Mouse (Mus musculus): ENCODE data around the gene Dlgap5.
A peak's percentile ranks its signal among the peaks of the same experiment; 100 is the strongest.

Gene Dlgap5

DNA sequence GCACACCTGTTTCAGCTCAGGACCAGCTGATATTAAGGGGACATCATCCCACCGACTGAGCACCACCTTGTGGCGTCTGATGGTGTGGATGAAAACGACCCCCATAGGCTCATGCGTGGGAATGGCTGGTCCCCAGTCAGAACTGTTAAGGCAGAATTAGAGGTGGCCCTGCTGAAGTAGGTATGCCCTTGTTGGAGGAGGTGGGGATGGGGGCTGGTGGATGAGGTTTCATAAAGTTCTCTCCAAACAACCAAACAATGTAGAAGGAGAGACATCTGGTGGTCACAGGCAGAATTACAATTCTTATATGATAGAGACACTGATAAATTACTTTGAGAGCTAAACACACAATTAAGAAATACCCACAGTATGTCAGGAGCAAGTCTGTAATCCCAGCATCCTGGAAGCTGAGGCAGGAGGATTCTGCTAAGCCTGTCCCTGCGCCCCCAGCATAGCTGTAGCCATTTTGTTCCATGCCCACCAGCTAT is 22.0 kb downstream of the Dlgap5 start:
- no peak for DNase-seq (ENCODE audit: low read depth in 1 of 2, low spot score in 2 of 2)

GRCm38 (mm10) chr14:47395462-47396026 is 22.7 kb downstream of the Dlgap5 start:
- no peak for DNase-seq (ENCODE audit: low read depth in 1 of 2, low spot score in 2 of 2)

GRCm38 (mm10) chr14:47395007-47395406 is 23.2 kb downstream of the Dlgap5 start:
- no peak for DNase-seq (ENCODE audit: low read depth in 1 of 2, low spot score in 2 of 2)

- DNase-seq (ENCODE audit: low read depth in 1 of 2, low spot score in 2 of 2), result no peak
Measured at GRCm38 (mm10) chr14:47393354-47394094, 24.7 kb downstream of the Dlgap5 start.

DNA sequence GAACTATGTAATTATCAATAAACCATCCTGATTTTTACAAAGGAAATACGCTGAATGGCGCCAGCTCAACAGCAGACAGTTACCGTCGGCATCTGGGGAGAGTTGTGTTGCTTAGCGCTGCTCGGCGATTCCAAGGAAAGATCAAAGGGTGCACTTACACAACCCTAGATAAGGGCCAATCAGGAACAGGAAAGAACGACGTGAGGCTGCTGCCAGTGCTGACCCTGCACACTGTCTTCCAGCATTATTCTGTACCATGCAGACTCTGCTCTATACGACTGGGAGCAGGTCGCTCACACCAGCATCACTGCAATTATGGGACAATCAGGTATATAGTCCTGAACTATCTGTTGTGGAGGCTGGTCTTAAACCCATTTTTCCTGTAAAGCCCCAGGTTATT is 32.1 kb downstream of the Dlgap5 start:
- DNase-seq (ENCODE audit: low read depth in 1 of 2, low spot score in 2 of 2), result no peak

GRCm38 (mm10) chr14:47384653-47385052 is 33.6 kb downstream of the Dlgap5 start:
- no peak for DNase-seq (ENCODE audit: low read depth in 1 of 2, low spot score in 2 of 2)

DNA sequence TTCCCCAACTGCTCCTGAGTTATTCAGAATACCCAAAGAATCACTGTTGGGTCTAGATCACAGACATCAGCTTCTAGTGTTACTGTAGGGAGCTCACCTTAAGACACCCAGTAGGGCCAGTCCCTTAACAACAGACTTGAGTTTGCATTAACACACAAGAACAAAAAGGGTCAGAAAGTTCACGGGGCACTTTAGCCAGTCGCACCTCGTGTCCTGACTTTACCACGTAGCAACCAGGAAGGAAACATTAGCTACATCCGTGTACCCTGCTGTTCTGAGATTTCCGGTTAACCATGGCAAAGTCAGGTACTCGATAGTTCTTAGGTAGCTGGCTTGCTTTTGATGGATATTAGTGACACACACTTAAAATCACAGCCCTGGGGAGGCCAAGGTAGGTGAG is 34.3 kb downstream of the Dlgap5 start:
- DNase-seq (ENCODE audit: low read depth in 1 of 2, low spot score in 2 of 2), result no peak

- DNase-seq (ENCODE audit: low read depth in 1 of 2, low spot score in 2 of 2), result no peak
Measured at GRCm38 (mm10) chr14:47378336-47378735, 39.9 kb downstream of the Dlgap5 start.

DNA sequence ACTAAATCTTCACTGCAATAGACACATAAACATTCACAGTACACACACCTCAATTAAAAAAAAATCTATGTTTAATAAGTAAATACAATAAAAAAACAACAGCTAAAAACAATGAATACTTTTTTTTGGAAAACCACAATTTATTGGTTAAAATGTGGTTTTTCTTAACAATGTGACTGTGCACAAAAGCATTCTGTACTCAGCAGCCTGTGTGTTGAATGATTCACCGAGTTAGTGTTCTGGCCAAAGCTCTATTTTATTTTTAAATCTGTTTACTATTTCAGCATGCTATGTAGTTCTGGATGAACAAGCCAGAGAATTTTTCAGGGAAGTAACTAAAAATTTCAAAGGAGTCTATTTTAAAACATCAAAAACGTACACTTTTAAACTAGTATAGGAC is 41.7 kb downstream of the Dlgap5 start:
- DNase-seq (ENCODE audit: low read depth in 1 of 2, low spot score in 2 of 2), result no peak

- peak; percentile 72 to 82 for DNase-seq (ENCODE audit: low read depth in 1 of 2, low spot score in 2 of 2)
Measured at GRCm38 (mm10) chr14:47373728-47374678, 44.2 kb downstream of the Dlgap5 start.

DNA sequence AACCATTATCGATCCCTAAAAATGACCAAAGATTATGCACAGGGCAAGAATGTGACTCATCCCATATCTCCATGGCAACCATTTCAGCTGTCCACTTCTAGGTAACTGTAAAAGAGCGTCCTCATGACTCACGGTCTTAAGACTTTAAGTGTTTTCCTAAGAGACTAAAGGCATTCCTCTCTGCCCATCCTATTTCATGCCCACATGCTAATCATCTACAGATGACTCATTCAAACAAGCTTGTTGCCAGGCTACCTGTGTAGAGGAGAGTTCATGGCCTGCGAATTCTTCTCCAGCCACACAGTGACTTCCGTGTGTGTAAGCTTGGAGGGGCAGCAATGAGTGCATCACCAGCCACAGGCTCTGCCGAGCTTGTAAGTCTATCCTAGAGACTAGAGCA is 46.5 kb downstream of the Dlgap5 start:
- DNase-seq (ENCODE audit: low read depth in 1 of 2, low spot score in 2 of 2), result no peak

- DNase-seq (ENCODE audit: low read depth in 1 of 2, low spot score in 2 of 2), result no peak
Measured at GRCm38 (mm10) chr14:47370790-47371189, 47.4 kb downstream of the Dlgap5 start.

GRCm38 (mm10) chr14:47369741-47370140 is 48.5 kb downstream of the Dlgap5 start:
- DNase-seq (ENCODE audit: low read depth in 1 of 2, low spot score in 2 of 2), result no peak

- no peak for DNase-seq (ENCODE audit: low read depth in 1 of 2, low spot score in 2 of 2)
Measured at GRCm38 (mm10) chr14:47367461-47367860, 50.7 kb downstream of the Dlgap5 start, which contains the start of gene Lgals3. Gene Lgals3, plus strand, starts transcription at chr14:47367751.

DNA sequence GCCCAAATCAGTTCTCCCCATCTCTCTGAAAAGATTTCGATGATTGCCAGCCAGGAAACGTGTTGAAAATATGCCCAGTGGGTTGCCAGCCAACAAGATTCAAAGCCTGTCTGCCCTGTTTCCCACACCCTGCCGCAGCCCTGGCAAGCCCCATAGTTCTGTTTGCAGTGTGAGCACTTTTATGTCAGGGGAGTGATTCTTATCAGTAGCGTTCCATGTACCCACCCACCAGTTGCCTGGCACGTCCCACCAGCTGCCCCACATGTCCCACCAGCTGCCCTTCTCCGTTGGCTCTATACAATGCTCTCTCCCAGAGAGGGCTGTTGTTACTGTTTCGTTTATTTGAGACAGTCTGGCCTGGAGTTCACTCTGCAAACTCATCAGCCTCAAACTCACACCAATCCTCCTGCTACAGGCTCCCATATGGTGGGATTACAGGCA is 51.3 kb downstream of the Dlgap5 start:
- DNase-seq (ENCODE audit: low read depth in 1 of 2, low spot score in 2 of 2), result no peak

DNA sequence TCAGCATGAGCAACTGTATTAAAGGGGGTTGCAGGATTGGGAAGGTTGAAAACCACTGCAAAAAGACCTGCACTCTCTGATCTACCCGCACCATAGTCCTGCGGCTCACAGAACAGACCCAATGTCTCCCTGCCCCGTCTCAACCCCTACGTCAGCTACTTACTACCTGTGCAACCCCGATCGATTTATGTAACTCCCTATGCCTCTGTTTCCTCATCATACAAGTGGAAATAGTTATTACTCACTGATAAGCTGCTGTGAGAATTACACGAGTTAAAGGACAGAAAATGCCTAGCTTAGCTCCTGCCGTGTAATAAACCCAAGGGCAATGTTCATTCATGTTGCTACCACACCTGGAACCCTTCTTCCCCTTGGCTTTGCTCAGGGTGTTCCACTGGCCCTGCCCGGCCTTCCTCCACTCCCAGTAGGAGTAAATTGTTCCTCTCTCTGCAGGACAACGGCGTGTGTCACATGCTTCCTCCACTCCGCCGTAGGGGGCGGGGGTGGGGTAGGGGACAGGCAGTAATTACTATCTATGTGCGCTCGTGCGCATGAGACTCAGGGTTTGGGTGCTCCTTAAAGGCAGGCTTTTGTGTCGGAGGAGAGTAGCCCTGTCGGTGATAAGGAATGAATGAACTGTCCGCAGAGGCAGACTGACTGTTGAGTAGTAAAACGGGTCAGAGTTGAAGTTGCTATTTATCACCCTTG is 53.3 kb downstream of the Dlgap5 start:
- DNase-seq (ENCODE audit: low read depth in 1 of 2, low spot score in 2 of 2), result peak in 1 of 2 experiments; percentile 18

- peak; percentile 24 to 40 for DNase-seq (ENCODE audit: low read depth in 1 of 2, low spot score in 2 of 2)
Measured at GRCm38 (mm10) chr14:47361899-47362298, 56.3 kb downstream of the Dlgap5 start.

DNA sequence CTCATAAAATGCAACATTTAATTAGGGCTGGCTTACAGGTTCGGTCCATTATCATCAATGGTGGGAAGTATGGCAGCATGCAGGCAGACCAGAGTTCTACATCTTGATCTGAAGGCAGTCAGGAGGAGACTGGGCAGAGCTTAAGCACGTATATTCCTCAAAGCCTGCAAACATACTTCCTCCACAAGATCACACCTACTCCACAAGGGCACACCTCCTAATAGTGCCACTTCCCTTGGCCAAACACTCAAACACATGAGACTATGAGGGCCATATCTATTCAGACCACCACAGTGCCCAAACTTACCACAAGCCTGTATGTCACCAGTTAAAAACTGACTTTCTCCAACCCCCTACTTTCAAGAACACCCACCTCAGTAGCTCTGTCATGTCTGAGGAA is 56.8 kb downstream of the Dlgap5 start:
- no peak for DNase-seq (ENCODE audit: low read depth in 1 of 2, low spot score in 2 of 2)

- peak in 1 of 2 experiments; percentile 12 for DNase-seq (ENCODE audit: low read depth in 1 of 2, low spot score in 2 of 2)
Measured at GRCm38 (mm10) chr14:47359610-47360009, 58.6 kb downstream of the Dlgap5 start.

DNA sequence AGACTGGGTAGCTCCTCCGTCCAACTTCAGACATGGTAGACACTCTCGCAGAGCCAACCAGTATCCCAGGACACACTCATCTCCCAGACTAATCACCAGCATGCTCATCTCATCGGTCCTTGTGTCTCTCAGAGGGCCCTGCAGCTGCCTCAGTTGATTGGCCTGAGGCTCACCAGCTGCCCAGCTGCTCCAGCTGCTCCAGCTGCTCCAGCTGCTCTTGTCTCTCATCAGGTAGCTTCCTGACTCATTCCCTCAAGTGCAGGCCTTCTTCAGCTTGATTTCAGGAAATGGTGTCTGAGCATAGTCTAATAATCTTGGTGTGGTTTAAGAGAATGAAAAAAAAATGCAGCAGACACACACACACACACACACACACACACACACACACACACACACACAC is 61.6 kb downstream of the Dlgap5 start:
- DNase-seq (ENCODE audit: low read depth in 1 of 2, low spot score in 2 of 2), result no peak

DNA sequence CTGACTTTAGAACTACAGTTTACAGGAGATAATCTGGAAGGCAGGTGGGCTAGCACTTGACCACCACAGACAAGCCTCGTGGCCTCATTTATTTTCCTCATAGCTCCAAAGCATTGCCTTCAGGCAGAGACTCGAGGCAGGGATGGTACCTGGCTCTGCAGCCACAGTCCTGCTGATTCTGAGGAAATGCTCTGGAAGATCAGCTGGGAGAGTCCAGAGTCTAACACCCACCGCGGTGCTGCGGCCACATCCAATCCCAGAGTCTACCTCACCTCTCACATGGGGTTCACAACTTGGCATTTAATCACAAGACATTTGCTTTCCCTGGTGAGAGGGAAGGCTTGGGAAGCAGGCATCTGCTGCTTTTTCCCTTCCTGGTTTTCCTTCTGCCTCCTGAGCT is 63.3 kb downstream of the Dlgap5 start:
- DNase-seq (ENCODE audit: low read depth in 1 of 2, low spot score in 2 of 2), result no peak

Data from monocyte, adult 2 months (primary cell).